Mouse (Mus musculus): ENCODE data around the gene Slc37a4.
A peak's percentile ranks its signal among the peaks of the same experiment; 100 is the strongest.
"Not testable (repeated sequence)": the region's sequence is repeated elsewhere in the genome, so short reads cannot be mapped to it uniquely, and the experiment has no call there.

The Slc37a4 gene

GRCm38 (mm10) chr9:44398551-44398950, 1.9 kb downstream of the Slc37a4 start:
- no peak for DNase-seq (ENCODE audit: low read depth, low spot score)

- no peak for DNase-seq (ENCODE audit: low read depth, low spot score)
Observed at GRCm38 (mm10) chr9:44399114-44399794, 2.6 kb downstream of the Slc37a4 start.

GRCm38 (mm10) chr9:44399795-44400114, 3.1 kb downstream of the Slc37a4 start:
- no peak for DNase-seq (ENCODE audit: low read depth, low spot score)

DNA sequence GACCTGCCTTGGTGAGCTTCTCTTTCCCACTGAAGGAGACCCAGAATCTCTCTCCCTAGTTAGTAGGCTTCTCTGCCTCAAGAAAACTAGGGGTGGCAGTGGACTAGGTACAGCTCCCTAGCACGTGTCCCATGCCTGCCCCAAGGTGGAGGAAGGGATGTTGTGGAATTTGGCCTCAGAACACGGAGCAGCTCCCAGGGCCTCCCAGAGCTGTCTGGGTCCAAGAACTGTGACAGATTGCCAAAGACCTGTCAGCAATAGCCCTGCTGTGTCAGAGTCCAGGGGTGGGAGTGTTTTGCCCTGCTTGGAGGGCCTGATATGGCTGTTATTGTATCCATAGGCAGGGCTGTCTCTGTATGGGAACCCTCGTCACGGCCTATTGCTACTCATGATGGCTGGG, 4.4 kb downstream of the Slc37a4 start:
- peak; percentile 54 for DNase-seq (ENCODE audit: low read depth, low spot score)

GRCm38 (mm10) chr9:44405011-44405410, 8.4 kb downstream of the Slc37a4 start:
- DNase-seq (ENCODE audit: low read depth, low spot score): no peak

GRCm38 (mm10) chr9:44406906-44407751, 10.5 kb downstream of the Slc37a4 start, which contains the start of the genes Rps25 and Trappc4:
Gene Rps25 (plus strand): TSS chr9:44407139.
Gene Trappc4 (minus strand): TSS chr9:44407600.
- DNase-seq (ENCODE audit: low read depth, low spot score): peak; percentile 94

- DNase-seq (ENCODE audit: low read depth, low spot score): no peak
Observed at GRCm38 (mm10) chr9:44407752-44408097, 11.1 kb downstream of the Slc37a4 start.

- not testable (repeated sequence) for DNase-seq (ENCODE audit: low read depth, low spot score)
Observed at GRCm38 (mm10) chr9:44408693-44409092, 12.0 kb downstream of the Slc37a4 start.

DNA sequence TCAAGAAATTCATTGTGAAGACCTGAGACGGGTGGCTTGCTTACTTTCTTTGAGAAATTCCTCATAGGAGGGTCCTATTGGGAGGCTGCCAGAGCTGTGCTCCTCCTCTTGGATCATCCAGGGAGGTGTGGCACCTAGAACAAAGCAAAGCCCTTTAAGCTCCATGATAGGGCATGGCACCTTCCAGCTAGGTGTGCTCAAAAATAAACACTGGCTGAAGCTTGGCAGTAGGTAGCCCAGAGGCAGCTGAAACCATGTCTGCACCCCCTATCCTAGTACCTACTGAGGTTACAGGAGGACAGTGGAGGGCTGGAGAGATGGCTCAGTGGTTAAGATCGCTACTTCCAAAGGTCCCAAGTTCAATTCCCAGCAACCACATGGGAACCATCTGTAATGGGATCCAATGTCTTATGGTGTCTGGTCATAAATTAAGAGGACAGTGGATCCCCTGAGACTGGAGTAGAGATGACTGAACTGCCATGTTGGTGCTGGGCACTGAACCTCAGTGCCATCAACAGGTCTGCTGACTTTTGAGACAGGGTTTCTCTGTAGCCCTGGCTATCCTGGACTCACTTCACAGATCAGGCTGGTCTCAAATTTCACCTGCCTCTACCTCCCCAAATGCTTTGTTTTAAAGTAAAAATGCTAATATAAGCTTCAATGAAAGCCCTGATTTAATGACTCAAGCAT, 14.1 kb downstream of the Slc37a4 start:
- no peak for DNase-seq (ENCODE audit: low read depth, low spot score)

DNA sequence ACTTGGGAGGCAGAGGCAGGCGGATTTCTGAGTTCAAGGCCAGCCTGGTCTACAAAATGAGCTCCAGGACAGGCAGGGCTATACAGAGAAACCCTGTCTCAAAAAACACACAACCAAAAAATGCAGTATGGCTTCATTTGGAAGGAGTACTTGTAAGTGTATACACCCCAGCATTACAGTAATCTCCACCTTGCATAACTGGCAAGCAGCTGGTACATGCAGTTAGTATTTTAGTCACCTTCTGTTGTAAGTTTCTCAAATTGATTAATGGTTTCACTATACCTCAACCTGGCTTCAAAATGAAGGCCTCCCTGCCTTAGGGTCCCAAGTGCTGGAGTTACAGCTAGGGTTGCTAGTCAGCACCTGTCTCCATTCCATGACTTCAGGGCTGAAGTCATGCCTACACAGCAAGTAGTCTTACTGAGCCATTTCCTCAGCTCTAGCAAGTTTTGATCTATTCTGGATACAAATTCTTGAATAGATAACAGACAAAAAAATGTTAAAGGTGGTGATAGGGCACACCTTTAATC, 15.0 kb downstream of the Slc37a4 start:
- DNase-seq (ENCODE audit: low read depth, low spot score): no peak

DNA sequence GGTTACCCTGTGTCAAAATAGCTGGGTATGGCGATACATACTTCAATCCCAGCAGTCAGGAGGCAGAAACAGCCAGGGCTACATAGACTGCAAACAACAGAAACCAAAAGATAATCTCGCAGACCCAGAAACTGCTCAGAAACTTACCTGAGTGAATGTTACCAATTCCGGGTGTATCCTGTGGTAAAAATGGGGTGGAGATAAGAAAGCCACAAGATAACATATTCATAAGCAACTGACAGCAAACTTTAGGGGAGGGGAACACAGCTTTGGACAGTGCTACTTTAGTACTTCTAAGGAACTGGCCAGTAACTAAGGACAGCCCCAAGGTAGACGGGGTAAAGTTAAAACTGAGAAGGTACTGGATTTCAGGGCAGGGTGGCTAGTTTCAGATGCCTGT, 15.7 kb downstream of the Slc37a4 start:
- DNase-seq (ENCODE audit: low read depth, low spot score): no peak

- DNase-seq (ENCODE audit: low read depth, low spot score): no peak
Observed at GRCm38 (mm10) chr9:44412781-44413180, 16.1 kb downstream of the Slc37a4 start.

- DNase-seq (ENCODE audit: low read depth, low spot score): no peak
Observed at GRCm38 (mm10) chr9:44417156-44417891, 20.7 kb downstream of the Slc37a4 start.

DNA sequence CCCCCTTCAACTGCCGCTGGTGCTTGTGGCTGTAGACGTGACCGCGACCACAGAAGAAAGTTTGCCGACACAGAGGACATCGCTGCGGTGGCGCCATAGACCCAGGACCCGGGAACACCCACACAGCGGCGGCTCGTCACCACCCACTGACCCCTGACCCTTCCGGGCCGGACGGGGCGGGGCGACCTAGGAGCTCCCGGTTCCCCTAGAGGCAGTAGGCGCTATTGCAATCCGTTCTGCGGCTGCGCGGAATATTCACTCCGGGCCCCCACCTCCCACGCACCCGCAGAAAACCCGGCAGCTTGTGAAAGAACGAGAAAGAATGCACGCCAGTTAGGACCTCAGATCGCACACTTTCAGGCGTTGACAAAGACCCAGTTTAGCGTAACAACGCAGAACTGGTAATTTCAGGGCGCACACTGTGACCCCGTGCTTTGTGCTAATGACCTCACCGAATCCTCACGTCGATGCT, 21.3 kb downstream of the Slc37a4 start:
- peak; percentile 91 for DNase-seq (ENCODE audit: low read depth, low spot score)

- DNase-seq (ENCODE audit: low read depth, low spot score): no peak
Observed at GRCm38 (mm10) chr9:44418519-44419385, 22.1 kb downstream of the Slc37a4 start, which contains the start of gene Ccdc84. Gene Ccdc84 (minus strand): TSS chr9:44418569.

DNA sequence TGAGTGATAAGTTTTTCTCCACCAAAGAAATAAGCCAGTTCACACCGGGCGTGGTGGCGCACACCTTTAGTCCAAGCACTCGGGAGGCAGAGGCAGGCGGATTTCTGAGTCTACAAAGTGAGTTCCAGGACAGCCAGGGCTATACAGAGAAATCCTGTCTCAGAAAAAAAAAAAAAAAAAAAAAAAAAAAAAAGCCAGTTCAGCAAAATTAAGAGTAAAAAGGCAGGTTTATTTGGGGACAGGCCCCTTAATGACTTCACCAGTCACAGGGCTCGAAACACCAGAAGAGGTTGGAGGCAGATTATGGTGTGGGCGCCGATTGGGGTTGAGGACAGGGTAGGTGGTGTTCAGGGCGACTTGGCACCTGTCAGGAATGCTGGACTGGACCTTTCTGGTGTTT, 23.1 kb downstream of the Slc37a4 start:
- DNase-seq (ENCODE audit: low read depth, low spot score): not testable (repeated sequence)

- DNase-seq (ENCODE audit: low read depth, low spot score): no peak
Observed at GRCm38 (mm10) chr9:44420280-44420898, 23.7 kb downstream of the Slc37a4 start.

- no peak for DNase-seq (ENCODE audit: low read depth, low spot score)
Observed at GRCm38 (mm10) chr9:44423576-44423975, 26.9 kb downstream of the Slc37a4 start.

DNA sequence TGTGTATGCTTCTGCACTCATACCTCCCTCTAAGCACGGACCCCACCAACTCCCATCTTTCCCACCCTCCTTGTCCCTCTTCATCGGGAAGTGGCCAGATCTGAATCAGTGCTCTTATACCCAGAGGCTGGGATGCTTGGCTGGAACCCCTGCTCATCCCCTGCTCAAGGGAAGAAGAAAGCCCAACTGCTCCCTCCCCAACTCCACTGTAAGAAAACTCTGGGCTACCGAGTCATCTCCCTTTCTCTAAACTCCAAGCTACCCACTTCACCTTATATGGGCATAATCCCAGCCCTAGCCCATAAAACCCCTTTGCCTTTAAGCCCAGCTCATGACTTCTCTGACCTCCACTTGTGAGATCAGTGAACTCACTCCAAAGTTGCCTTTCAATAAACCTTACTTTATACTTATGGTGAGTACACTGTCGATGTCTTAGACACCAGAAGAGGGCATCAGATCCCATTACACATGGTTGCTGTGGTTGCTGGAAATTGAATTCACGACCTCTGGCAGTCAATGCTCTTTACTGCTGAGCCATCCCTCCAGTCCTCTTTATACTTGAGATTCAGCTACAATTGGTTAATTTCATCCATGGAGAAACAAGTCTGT, 36.0 kb downstream of the Slc37a4 start:
- DNase-seq (ENCODE audit: low read depth, low spot score): no peak

All from 3T3-L1 (cell line).